In the genomic region with DNA sequence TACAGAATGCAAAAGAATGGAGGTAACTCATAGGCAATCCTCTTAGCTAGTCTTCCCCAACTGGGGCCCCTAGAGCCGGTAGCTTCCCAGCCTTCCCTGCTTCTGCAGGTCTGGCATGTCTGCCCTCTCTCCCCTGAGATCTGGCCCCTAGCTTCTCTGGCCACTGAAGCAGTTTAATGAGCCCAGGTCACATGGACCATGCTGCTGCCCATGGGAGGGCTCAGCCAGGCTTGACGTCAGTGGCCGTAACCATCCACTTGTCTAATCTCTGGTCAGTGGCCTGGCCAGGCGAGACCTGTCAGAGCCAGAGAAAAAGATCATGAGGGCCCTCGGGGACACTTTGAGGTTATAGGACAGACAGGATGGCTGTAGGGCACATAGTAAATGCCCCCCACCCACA, we compare ENCODE assay signal across 14 mouse cellular contexts. TPM values are rescaled to one million over a fixed set of nuclear protein-coding genes. Genes with fewer than 3 reads are reported as not detected.
A peak's percentile ranks its signal among the peaks of the same experiment; 100 is the strongest.
DNase-seq lines count a peak whose midpoint lies in the region; ATAC-seq and TF ChIP-seq lines count a peak whose summit lies in the region.
"Had no signal": no experiment of that assay in that cellular context is flagged by ENCODE, and none has a peak within 500 bp of the region (broad histone marks: within the 10 kb centered on the region; RNA-seq: fewer than 3 reads in every experiment).

No protein-coding gene starts in this region.

- peaks cover 32% of the 10 kb centered on the region for H3K27me3 ChIP-seq in neural tube, embryonic 12.5 days (replicated peaks)
- peaks cover 20% of the 10 kb centered on the region for H3K27me3 ChIP-seq in heart, postnatal 0 days (ENCODE audit: control insufficient read depth, insufficient read depth, low read length)
- no peaks in the 10 kb centered on the region; the same call in 1 of the 2 replicates for H3K27me3 ChIP-seq in kidney, postnatal 0 days (ENCODE audit: insufficient read depth, low read length)
- H3K27me3 ChIP-seq in hindbrain, embryonic 11.5 days (ENCODE audit: control insufficient read depth, insufficient read depth, low read length), result peaks cover 25% of the 10 kb centered on the region

- no peak overlapping the region for H3K4me2 ChIP-seq in neural tube, embryonic 12.5 days (replicated peaks)
- no peak overlapping the region for H3K4me2 ChIP-seq in heart, postnatal 0 days (ENCODE audit: low read depth, low read length)
- no peak overlapping the region for H3K4me2 ChIP-seq in kidney, postnatal 0 days (ENCODE audit: low read length)
- H3K4me2 ChIP-seq in hindbrain, embryonic 11.5 days (replicated peaks; ENCODE audit: low read depth, low read length), result no peak overlapping the region
- H3K4me2 ChIP-seq: hindbrain, embryonic 12.5 days; limb, embryonic 12.5 days; lung, embryonic 15.5 days had no signal

- 47% methylated on average over 5 of the region's 5 CpGs for WGBS in neural tube, embryonic 12.5 days
- 45% methylated on average over 5 of the region's 5 CpGs for WGBS in heart, postnatal 0 days
- WGBS in kidney, postnatal 0 days, result 44% methylated on average over 5 of the region's 5 CpGs
- 55% methylated on average over 5 of the region's 5 CpGs for WGBS in hindbrain, embryonic 11.5 days

- ATAC-seq in neural tube, embryonic 12.5 days (ENCODE audit: low FRiP score, low read depth), result no peak
- peak; percentile 46; the same call in 1 of the 2 replicates for ATAC-seq in heart, postnatal 0 days (ENCODE audit: insufficient read depth, low read depth)
- peak; percentile 71 for ATAC-seq in kidney, postnatal 0 days (replicated peaks; ENCODE audit: low FRiP score, low read depth)
- ATAC-seq in hindbrain, embryonic 11.5 days (ENCODE audit: low FRiP score), result no peak
- ATAC-seq: CD4-positive, CD25-positive, alpha-beta regulatory T cell, adult 4 months had no signal

- no peak for TF ChIP-seq CTCF in heart, postnatal 0 days (IDR thresholded peaks at IDR 0.05; ENCODE audit: low read depth)
- TF ChIP-seq CTCF in kidney, postnatal 0 days (IDR thresholded peaks at IDR 0.05; ENCODE audit: low read depth), result no peak
- no peak for TF ChIP-seq CTCF in left cerebral cortex, adult 2 months (IDR thresholded peaks at IDR 0.05)

- H3K36me3 ChIP-seq in neural tube, embryonic 12.5 days, result no peaks in the 10 kb centered on the region
- H3K36me3 ChIP-seq in heart, postnatal 0 days (replicated peaks; ENCODE audit: control insufficient read depth, insufficient read depth, low read length), result no peaks in the 10 kb centered on the region
- no peaks in the 10 kb centered on the region for H3K36me3 ChIP-seq in kidney, postnatal 0 days (ENCODE audit: insufficient read depth, low read length)
- H3K36me3 ChIP-seq in hindbrain, embryonic 11.5 days (ENCODE audit: control insufficient read depth, insufficient read depth, low read length), result no peaks in the 10 kb centered on the region
- H3K36me3 ChIP-seq: hindbrain, embryonic 12.5 days; limb, embryonic 12.5 days; lung, embryonic 15.5 days had no signal

- 0 out of 2 replicates have a peak overlapping the region, but pooled peaks have one; percentile 8 for H3K9ac ChIP-seq in neural tube, embryonic 12.5 days
- no peak overlapping the region for H3K9ac ChIP-seq in heart, postnatal 0 days (replicated peaks; ENCODE audit: low read depth, low read length)
- H3K9ac ChIP-seq in kidney, postnatal 0 days (ENCODE audit: low read depth, low read length), result no peak overlapping the region
- no peak overlapping the region for H3K9ac ChIP-seq in hindbrain, embryonic 11.5 days (ENCODE audit: low read depth, low read length)
- H3K9ac ChIP-seq: hindbrain, embryonic 12.5 days; limb, embryonic 12.5 days; lung, embryonic 15.5 days had no signal

- no peak for DNase-seq in neural tube, embryonic 10.5 days (ENCODE audit: extremely low spot score, low spot score)
- no peak for DNase-seq in heart, postnatal 0 days (ENCODE audit: low spot score)
- DNase-seq in kidney, postnatal 0 days (ENCODE audit: low spot score), result peak; percentile 50
- no peak for DNase-seq in left cerebral cortex, adult 2 months (ENCODE audit: extremely low spot score in 1 of 2, low spot score in 2 of 2)
- no peak for DNase-seq in thymus, postnatal 14 days
- no peak for DNase-seq in hindbrain, embryonic 11.5 days (ENCODE audit: low spot score)
- DNase-seq: adrenal gland, postnatal 10 days; cerebellum, postnatal 36 days; thymus, postnatal 4 days had no signal

- H3K27ac ChIP-seq in neural tube, embryonic 12.5 days, result no peak overlapping the region
- H3K27ac ChIP-seq in heart, postnatal 0 days (ENCODE audit: low read depth), result no peak overlapping the region
- peak overlapping the region; percentile 31 for H3K27ac ChIP-seq in kidney, postnatal 0 days
- H3K27ac ChIP-seq in left cerebral cortex, adult 2 months, result no peak overlapping the region
- H3K27ac ChIP-seq in hindbrain, embryonic 11.5 days (ENCODE audit: low read depth, low read length), result no peak overlapping the region
- H3K27ac ChIP-seq: hindbrain, embryonic 12.5 days; limb, embryonic 12.5 days; lung, embryonic 15.5 days had no signal

- intact Hi-C loops in left cerebral cortex, adult 2 months (cut with DNase I), result no loop called here

- no peak overlapping the region for H3K4me3 ChIP-seq in neural tube, embryonic 12.5 days
- H3K4me3 ChIP-seq in heart, postnatal 0 days (ENCODE audit: low read depth, low read length), result no peak overlapping the region
- no peak overlapping the region for H3K4me3 ChIP-seq in kidney, postnatal 0 days (replicated peaks; ENCODE audit: low read depth, low read length)
- no peak overlapping the region for H3K4me3 ChIP-seq in left cerebral cortex, adult 2 months
- no peak overlapping the region for H3K4me3 ChIP-seq in hindbrain, embryonic 11.5 days (ENCODE audit: low read depth, low read length)
- H3K4me3 ChIP-seq: hindbrain, embryonic 12.5 days; limb, embryonic 12.5 days; lung, embryonic 15.5 days had no signal

- no peaks in the 10 kb centered on the region for H3K9me3 ChIP-seq in neural tube, embryonic 12.5 days
- H3K9me3 ChIP-seq in heart, postnatal 0 days (replicated peaks; ENCODE audit: control insufficient read depth, low read length), result no peaks in the 10 kb centered on the region
- H3K9me3 ChIP-seq in kidney, postnatal 0 days (replicated peaks; ENCODE audit: low read length), result no peaks in the 10 kb centered on the region
- no peaks in the 10 kb centered on the region for H3K9me3 ChIP-seq in hindbrain, embryonic 11.5 days (ENCODE audit: control insufficient read depth, low read length)
- H3K9me3 ChIP-seq: hindbrain, embryonic 12.5 days; limb, embryonic 12.5 days; lung, embryonic 15.5 days had no signal

- no peak for TF ChIP-seq EP300 in heart, postnatal 0 days (IDR thresholded peaks at IDR 0.05; ENCODE audit: low read depth)

- peaks cover 18% of the 10 kb centered on the region for H3K4me1 ChIP-seq in neural tube, embryonic 12.5 days
- H3K4me1 ChIP-seq in heart, postnatal 0 days (ENCODE audit: control insufficient read depth, insufficient read depth), result peaks cover 21% of the 10 kb centered on the region
- H3K4me1 ChIP-seq in kidney, postnatal 0 days (replicated peaks; ENCODE audit: insufficient read depth, low read length), result peaks cover 35% of the 10 kb centered on the region
- H3K4me1 ChIP-seq in hindbrain, embryonic 11.5 days (replicated peaks; ENCODE audit: control insufficient read depth, insufficient read depth, low read length), result peaks cover 14% of the 10 kb centered on the region

RNA-seq across cellular contexts. Expression of a gene that starts 0.9 kb away (rescaled TPM):
- 12.8 and 14.1 TPM in 2 replicates for polyA plus RNA-seq in neural tube, embryonic 12.5 days (2016; fragmentation: Nextera tagmentation; extraction: Ambion mirVana)
- total RNA-seq in heart, postnatal 0 days (2014; rRNA removed; ENCODE audit: low replicate concordance), result 8.9 and 16.9 TPM in 2 replicates
- polyA plus RNA-seq in heart, postnatal 0 days (2015; fragmentation: Nextera tagmentation; extraction: Ambion mirVana), result 2.7 and 4.0 TPM in 2 replicates
- polyA plus RNA-seq in kidney, postnatal 0 days (2015; fragmentation: Nextera tagmentation; extraction: Ambion mirVana), result 12.9 and 14.7 TPM in 2 replicates
- total RNA-seq in left cerebral cortex, adult 2 months (2021), result 10 to 100 TPM; 74.7 to 76.2 TPM
- 8.0 and 9.8 TPM in 2 replicates for polyA plus RNA-seq in hindbrain, embryonic 11.5 days (2014; fragmentation: Nextera tagmentation; extraction: Ambion mirVana)
- polyA plus RNA-seq: CD4-positive, CD25-positive, alpha-beta regulatory T cell, adult 4 months had no signal

RNA-seq across cellular contexts. Expression of a gene that starts 9.3 kb away (rescaled TPM):
- 1.3 and 2.3 TPM in 2 replicates for polyA plus RNA-seq in neural tube, embryonic 12.5 days (2016; fragmentation: Nextera tagmentation; extraction: Ambion mirVana)
- not detected in 2 replicates for total RNA-seq in heart, postnatal 0 days (2014; rRNA removed; ENCODE audit: low replicate concordance)
- 0.25 and 0.33 TPM in 2 replicates for polyA plus RNA-seq in heart, postnatal 0 days (2015; fragmentation: Nextera tagmentation; extraction: Ambion mirVana)
- 0.89 and 1.2 TPM in 2 replicates for polyA plus RNA-seq in kidney, postnatal 0 days (2015; fragmentation: Nextera tagmentation; extraction: Ambion mirVana)
- total RNA-seq in left cerebral cortex, adult 2 months (2021), result under 1 TPM in 1 of 2 experiments, not detected in 1; 0.18 TPM
- 0.84 and 1.2 TPM in 2 replicates for polyA plus RNA-seq in hindbrain, embryonic 11.5 days (2014; fragmentation: Nextera tagmentation; extraction: Ambion mirVana)

RNA-seq across cellular contexts. Expression of a gene that starts 35.1 kb away (rescaled TPM):
- polyA plus RNA-seq in neural tube, embryonic 12.5 days (2016; fragmentation: Nextera tagmentation; extraction: Ambion mirVana), result 465 and 488 TPM in 2 replicates
- 472 and 473 TPM in 2 replicates for total RNA-seq in heart, postnatal 0 days (2014; rRNA removed; ENCODE audit: low replicate concordance)
- 291 and 295 TPM in 2 replicates for polyA plus RNA-seq in heart, postnatal 0 days (2015; fragmentation: Nextera tagmentation; extraction: Ambion mirVana)
- polyA plus RNA-seq in kidney, postnatal 0 days (2015; fragmentation: Nextera tagmentation; extraction: Ambion mirVana), result 351 and 359 TPM in 2 replicates
- total RNA-seq in left cerebral cortex, adult 2 months (2021), result 100 to 1,000 TPM; 201 to 213 TPM
- polyA plus RNA-seq in hindbrain, embryonic 11.5 days (2014; fragmentation: Nextera tagmentation; extraction: Ambion mirVana), result 529 and 534 TPM in 2 replicates

RNA-seq across cellular contexts. Expression of a gene that starts 40.0 kb away (rescaled TPM):
- polyA plus RNA-seq in neural tube, embryonic 12.5 days (2016; fragmentation: Nextera tagmentation; extraction: Ambion mirVana), result 21.4 and 21.5 TPM in 2 replicates
- total RNA-seq in heart, postnatal 0 days (2014; rRNA removed; ENCODE audit: low replicate concordance), result 38.4 and 59.5 TPM in 2 replicates
- polyA plus RNA-seq in heart, postnatal 0 days (2015; fragmentation: Nextera tagmentation; extraction: Ambion mirVana), result 2.6 and 2.7 TPM in 2 replicates
- polyA plus RNA-seq in kidney, postnatal 0 days (2015; fragmentation: Nextera tagmentation; extraction: Ambion mirVana), result 16.2 and 17.3 TPM in 2 replicates
- total RNA-seq in left cerebral cortex, adult 2 months (2021), result 10 to 100 TPM; 17.3 to 17.7 TPM
- 10.7 and 12.0 TPM in 2 replicates for polyA plus RNA-seq in hindbrain, embryonic 11.5 days (2014; fragmentation: Nextera tagmentation; extraction: Ambion mirVana)
- polyA plus RNA-seq: CD4-positive, CD25-positive, alpha-beta regulatory T cell, adult 4 months had no signal

Comparison
In these comparisons a context has a peak if more than half of its experiments do, and no peak if none do; other contexts are left out.
1. ATAC-seq: peak in heart, postnatal 0 days (single experiment) and kidney, postnatal 0 days (single experiment); none in neural tube, embryonic 12.5 days (single experiment) and hindbrain, embryonic 11.5 days (single experiment).